Mouse (Mus musculus): ENCODE measurements around the gene Clint1. TPM values are rescaled to one million over a fixed set of nuclear protein-coding genes. Genes with fewer than 3 reads are reported as not detected.
A peak's percentile ranks its signal among the peaks of the same experiment; 100 is the strongest.

Clint1 gene
- polyA plus RNA-seq, 1 experiment from 2014 or later = 72.7 TPM

GRCm38 (mm10) chr11:45830743-45831310 is 21.0 kb upstream of the Clint1 start:
- H3K9me3 ChIP-seq (ENCODE audit: low read depth, low read length) = no peaks in the 10 kb centered on the region
- peak overlapping the region; percentile 32; the same call in 1 of the 2 replicates for H3K27ac ChIP-seq (ENCODE audit: low read depth)
- no peaks in the 10 kb centered on the region for H3K27me3 ChIP-seq (ENCODE audit: insufficient read depth, low read length)
- peak; percentile 93 for ATAC-seq (ENCODE audit: insufficient read depth)
- H3K4me2 ChIP-seq = no peak overlapping the region
- no peak overlapping the region for H3K4me3 ChIP-seq (ENCODE audit: low read depth, low read length)
- DNase-seq = peak; percentile 78
- no peaks in the 10 kb centered on the region for H3K4me1 ChIP-seq (ENCODE audit: insufficient read depth)
- no peak overlapping the region for H3K9ac ChIP-seq
- 40% methylated on average over 9 of the region's 9 CpGs for WGBS
- H3K36me3 ChIP-seq (ENCODE audit: insufficient read depth) = no peaks in the 10 kb centered on the region
- no peak for TF ChIP-seq CTCF (IDR thresholded peaks at IDR 0.05; ENCODE audit: low read depth)

- TF ChIP-seq CTCF (IDR thresholded peaks at IDR 0.05; ENCODE audit: low read depth) = no peak
- DNase-seq (no peak), ATAC-seq (ENCODE audit: insufficient read depth) (no peak)
- no peaks in the 10 kb centered on the region for H3K27me3 ChIP-seq (ENCODE audit: insufficient read depth, low read length)
- 82% methylated on average over 15 of the region's 15 CpGs for WGBS
- H3K9me3 ChIP-seq (ENCODE audit: low read depth, low read length) = no peaks in the 10 kb centered on the region
- no peaks in the 10 kb centered on the region for H3K4me1 ChIP-seq (ENCODE audit: insufficient read depth)
- H3K27ac ChIP-seq (ENCODE audit: low read depth) = no peak overlapping the region
- H3K4me2 ChIP-seq = no peak overlapping the region
- no peaks in the 10 kb centered on the region for H3K36me3 ChIP-seq (ENCODE audit: insufficient read depth)
- H3K4me3 ChIP-seq (ENCODE audit: low read depth, low read length) = no peak overlapping the region
- H3K9ac ChIP-seq = no peak overlapping the region
Observed at GRCm38 (mm10) chr11:45831476-45832143, 20.2 kb upstream of the Clint1 start.

- no peak for TF ChIP-seq CTCF (IDR thresholded peaks at IDR 0.05; ENCODE audit: low read depth)
- DNase-seq = no peak
- H3K27ac ChIP-seq (ENCODE audit: low read depth) = no peak overlapping the region
- H3K4me1 ChIP-seq (ENCODE audit: insufficient read depth) = no peaks in the 10 kb centered on the region
- 29% methylated on average over 4 of the region's 4 CpGs for WGBS
- peak; percentile 47; the same call in 1 of the 2 replicates for ATAC-seq (ENCODE audit: insufficient read depth)
- H3K4me2 ChIP-seq = no peak overlapping the region
- H3K27me3 ChIP-seq (ENCODE audit: insufficient read depth, low read length) = no peaks in the 10 kb centered on the region
- H3K9ac ChIP-seq = no peak overlapping the region
- no peak overlapping the region for H3K4me3 ChIP-seq (ENCODE audit: low read depth, low read length)
- H3K9me3 ChIP-seq (ENCODE audit: low read depth, low read length) = no peaks in the 10 kb centered on the region
- no peaks in the 10 kb centered on the region for H3K36me3 ChIP-seq (ENCODE audit: insufficient read depth)
Observed at GRCm38 (mm10) chr11:45835625-45836255, 16.1 kb upstream of the Clint1 start.

- 66% methylated on average over 5 of the region's 5 CpGs for WGBS
- no peak for ATAC-seq (ENCODE audit: insufficient read depth)
- no peak for TF ChIP-seq CTCF (IDR thresholded peaks at IDR 0.05; ENCODE audit: low read depth)
- no peaks in the 10 kb centered on the region for H3K36me3 ChIP-seq (ENCODE audit: insufficient read depth)
- H3K27ac ChIP-seq (ENCODE audit: low read depth) = no peak overlapping the region
- no peaks in the 10 kb centered on the region for H3K27me3 ChIP-seq (ENCODE audit: insufficient read depth, low read length)
- DNase-seq = no peak
- no peaks in the 10 kb centered on the region for H3K9me3 ChIP-seq (ENCODE audit: low read depth, low read length)
- no peak overlapping the region for H3K4me2 ChIP-seq
- H3K9ac ChIP-seq = no peak overlapping the region
- H3K4me1 ChIP-seq (ENCODE audit: insufficient read depth) = no peaks in the 10 kb centered on the region
- no peak overlapping the region for H3K4me3 ChIP-seq (ENCODE audit: low read depth, low read length)
Observed at GRCm38 (mm10) chr11:45837257-45837817, 14.5 kb upstream of the Clint1 start.

GRCm38 (mm10) chr11:45838450-45838849 is 13.4 kb upstream of the Clint1 start:
- Histone ChIP-seq H3K27me3 (ENCODE audit: insufficient read depth, low read length) (no peaks in the 10 kb centered on the region), H3K4me1 (ENCODE audit: insufficient read depth) (no peaks in the 10 kb centered on the region), H3K4me2 (no peak overlapping the region), H3K9ac (no peak overlapping the region), H3K27ac (ENCODE audit: low read depth) (no peak overlapping the region), H3K4me3 (ENCODE audit: low read depth, low read length) (no peak overlapping the region), H3K36me3 (ENCODE audit: insufficient read depth) (no peaks in the 10 kb centered on the region), H3K9me3 (ENCODE audit: low read depth, low read length) (no peaks in the 10 kb centered on the region)
- TF ChIP-seq CTCF (IDR thresholded peaks at IDR 0.05; ENCODE audit: low read depth) = no peak
- no peak for DNase-seq
- ATAC-seq (ENCODE audit: insufficient read depth) = no peak
- 51% methylated on average over 3 of the region's 3 CpGs for WGBS

- no peak overlapping the region for H3K4me3 ChIP-seq (ENCODE audit: low read depth, low read length)
Observed at GRCm38 (mm10) chr11:45840332-45840731, 11.5 kb upstream of the Clint1 start.

GRCm38 (mm10) chr11:45846008-45846407 is 5.8 kb upstream of the Clint1 start:
- no peaks in the 10 kb centered on the region for H3K27me3 ChIP-seq (ENCODE audit: insufficient read depth, low read length)
- no peak overlapping the region for H3K27ac ChIP-seq (ENCODE audit: low read depth)
- 41% methylated on average over 3 of the region's 3 CpGs for WGBS
- ATAC-seq (ENCODE audit: insufficient read depth) (no peak), DNase-seq (no peak)
- no peak overlapping the region for H3K4me3 ChIP-seq (ENCODE audit: low read depth, low read length)
- no peaks in the 10 kb centered on the region for H3K9me3 ChIP-seq (ENCODE audit: low read depth, low read length)
- no peak for TF ChIP-seq CTCF (IDR thresholded peaks at IDR 0.05; ENCODE audit: low read depth)
- no peaks in the 10 kb centered on the region for H3K36me3 ChIP-seq (ENCODE audit: insufficient read depth)
- no peaks in the 10 kb centered on the region for H3K4me1 ChIP-seq (ENCODE audit: insufficient read depth)
- H3K4me2 ChIP-seq = no peak overlapping the region
- no peak overlapping the region for H3K9ac ChIP-seq

More at GRCm38 (mm10) chr11:45840332-45840731, 11.5 kb upstream of the Clint1 start:
- no peaks in the 10 kb centered on the region for H3K4me1 ChIP-seq (ENCODE audit: insufficient read depth)
- no peak for ATAC-seq (ENCODE audit: insufficient read depth)
- TF ChIP-seq CTCF (IDR thresholded peaks at IDR 0.05; ENCODE audit: low read depth) = no peak
- no peaks in the 10 kb centered on the region for H3K36me3 ChIP-seq (ENCODE audit: insufficient read depth)
- no peak overlapping the region for H3K27ac ChIP-seq (ENCODE audit: low read depth)
- H3K27me3 ChIP-seq (ENCODE audit: insufficient read depth, low read length) = no peaks in the 10 kb centered on the region
- no peak overlapping the region for H3K4me2 ChIP-seq
- no peaks in the 10 kb centered on the region for H3K9me3 ChIP-seq (ENCODE audit: low read depth, low read length)
- no peak overlapping the region for H3K9ac ChIP-seq
- no peak for DNase-seq
- 81% methylated on average over 3 of the region's 3 CpGs for WGBS

Data from lung, embryonic 14.5 days (tissue).